Mouse (Mus musculus): Measurements from ENCODE around the gene 1810010D01Rik. TPM values are rescaled to one million over a fixed set of nuclear protein-coding genes. Genes with fewer than 3 reads are reported as not detected.

Gene 1810010D01Rik
- polyA plus RNA-seq, 1 experiment from 2014 or later: 0.94 TPM

Other genes with a start within 250 kb of the 1810010D01Rik start
- gene Tpcn2, start 75.9 kb upstream of the 1810010D01Rik start, polyA plus RNA-seq (2015; fragmentation: Nextera tagmentation; extraction: Ambion mirVana): 9.1 and 10.3 TPM in 2 replicates
- 2.8 and 4.5 TPM in 2 replicates for gene Mrgprf, start 92.7 kb upstream of the 1810010D01Rik start, polyA plus RNA-seq (2015; fragmentation: Nextera tagmentation; extraction: Ambion mirVana)
- not detected in 2 replicates for gene Mrgprd, start 106.7 kb upstream of the 1810010D01Rik start, polyA plus RNA-seq (2015; fragmentation: Nextera tagmentation; extraction: Ambion mirVana)